Mouse (Mus musculus) ES-E14 (cell line): Measurements from ENCODE around the gene Smim20. TPM values are rescaled to one million over a fixed set of nuclear protein-coding genes. Genes with fewer than 3 reads are reported as not detected.

Experiments
- DNase-seq: peaks from one replicate; pipeline ENCODE4 v3.0.0-alpha.2; 2013; ENCODE audit warnings: low read depth, low spot score
- H3K27ac ChIP-seq: 2 replicates; pipeline ENCODE4 v1.5.1; 2012; ENCODE audit warnings: low read depth, mild to moderate bottlenecking, low read length, moderate library complexity, mixed read lengths; ENCODE audit not compliant: poor library complexity, insufficient read depth, severe bottlenecking
- H3K36me3 ChIP-seq: 2 replicates; pipeline ENCODE4 v1.6.1; 2012; ENCODE audit warnings: mild to moderate bottlenecking, low read length, moderate library complexity, mixed read lengths; ENCODE audit not compliant: control insufficient read depth, poor library complexity, insufficient read depth, severe bottlenecking
- H3K4me1 ChIP-seq, 2 experiments: fragments of 150-350 bp in 1 of 2; sonication (generic) in 1 of 2; 2 replicates each; pipeline ENCODE4 v1.6.1; 2012; ENCODE audit warnings: low read length in 2 of 2, mild to moderate bottlenecking in 1 of 2, mixed read lengths in 1 of 2; ENCODE audit not compliant: control insufficient read depth in 2 of 2, insufficient read depth in 2 of 2, poor library complexity in 1 of 2
- H3K4me3 ChIP-seq, 2 experiments: fragments of 150-350 bp in 1 of 2; sonication (generic) in 1 of 2; 2 replicates each; pipeline ENCODE4 v1.5.1; 2012; ENCODE audit warnings: low read length in 2 of 2, low read depth in 1 of 2, mild to moderate bottlenecking in 1 of 2, mixed read lengths in 1 of 2; ENCODE audit not compliant: insufficient read depth in 1 of 2, poor library complexity in 1 of 2, severe bottlenecking in 1 of 2
- H3K9ac ChIP-seq: 2 replicates; pipeline ENCODE4 v1.6.1; 2012; ENCODE audit warnings: low read depth, mild to moderate bottlenecking, low read length, mixed read lengths; ENCODE audit not compliant: poor library complexity, insufficient read depth, severe bottlenecking
- H3K9me3 ChIP-seq: fragments of 150-350 bp; sonication (generic); 2 replicates; pipeline ENCODE4 v1.6.1; 2012; ENCODE audit warnings: low read depth, mild to moderate bottlenecking, low read length; ENCODE audit not compliant: control insufficient read depth, insufficient read depth
- CHD2 ChIP-seq: IDR thresholded peaks from 2 replicates; pipeline ENCODE4 v1.6.1; 2014; ENCODE audit warnings: mild to moderate bottlenecking, low read depth, low read length, inconsistent platforms
- HCFC1 ChIP-seq: IDR thresholded peaks from 2 replicates; pipeline ENCODE4 v1.6.1; 2012; ENCODE audit warnings: low read length, inconsistent platforms, borderline replicate concordance; ENCODE audit not compliant: insufficient read depth
- MAFK ChIP-seq: IDR thresholded peaks from 2 replicates; pipeline ENCODE4 v1.6.1; 2014; ENCODE audit warnings: mild to moderate bottlenecking, low read depth, low read length, inconsistent platforms; ENCODE audit not compliant: insufficient read depth
- ZC3H11A ChIP-seq: IDR thresholded peaks from 2 replicates; pipeline ENCODE4 v1.6.1; 2012; ENCODE audit warnings: low read depth, mild to moderate bottlenecking, inconsistent platforms, low read length, borderline replicate concordance
- ZNF384 ChIP-seq: IDR thresholded peaks from 2 replicates; pipeline ENCODE4 v1.6.1; 2012; ENCODE audit warnings: low read depth, low read length, inconsistent platforms
- in situ Hi-C, 2 experiments: fragments of 600-800 bp; cut with MboI; formaldehyde crosslinking; loops; one replicate each; pipeline ENCODE4 v1.15.1; 2025; ENCODE audit warnings: low sequenced_read_pairs in 2 of 2, inconsistent platforms in 1 of 2; ENCODE audit not compliant: unreplicated experiment in 2 of 2
- total RNA-seq: library from RNA; depleted of rRNA; stranded (reverse); fragments of 300-350 nt; gene quantifications from 2 replicates; pipeline ENCODE4 v1.2.3, GENCODE M21; 2012

Smim20 gene
- total RNA-seq, 1 experiment, result 36.1 TPM

- Histone ChIP-seq H3K36me3 (no peaks in the 10 kb centered on the region), H3K4me1 (peaks cover 0 to 2% of the 10 kb centered on the region in 2 experiments; a peak in 3 of 4 replicates), H3K9me3 (no peaks in the 10 kb centered on the region), H3K9ac (no peak overlapping the region), H3K4me3 (no peak overlapping the region), H3K27ac (no peak overlapping the region)
- DNase-seq, result no peak
- in situ Hi-C loops, result loop anchor here in 1 of 2 experiments (25.0 kb wide), 1 partner anchor 792 kb away; no protein-coding TSS in a partner anchor
- no peak for TF ChIP-seq CHD2
- TF ChIP-seq MAFK, result no peak
- no peak for TF ChIP-seq ZC3H11A
- no peak for TF ChIP-seq ZNF384
- no peak for TF ChIP-seq HCFC1
Observed at GRCm38 (mm10) chr5:53320331-53320730, 53.4 kb downstream of the Smim20 start.

- in situ Hi-C loops, result loop anchor here in 1 of 2 experiments (25.0 kb wide), 1 partner anchor 790 kb away; no protein-coding TSS in a partner anchor
- H3K4me3 ChIP-seq, result no peak overlapping the region
- H3K9ac ChIP-seq, result no peak overlapping the region
- H3K36me3 ChIP-seq, result no peaks in the 10 kb centered on the region
- H3K27ac ChIP-seq, result no peak overlapping the region
- no peak for DNase-seq
- TF ChIP-seq ZNF384 (no peak), MAFK (no peak), ZC3H11A (no peak), HCFC1 (no peak), CHD2 (no peak)
- no peaks in the 10 kb centered on the region for H3K9me3 ChIP-seq
- peaks cover 0 to 2% of the 10 kb centered on the region in 2 experiments; a peak in 3 of 4 replicates for H3K4me1 ChIP-seq
Observed at GRCm38 (mm10) chr5:53321901-53322300, 55.0 kb downstream of the Smim20 start.

GRCm38 (mm10) chr5:53322471-53322870 lies 55.6 kb downstream of the Smim20 start:
- Histone ChIP-seq H3K36me3 (no peaks in the 10 kb centered on the region), H3K27ac (no peak overlapping the region), H3K9me3 (no peaks in the 10 kb centered on the region), H3K4me3 (no peak overlapping the region), H3K4me1 (peaks cover 0 to 2% of the 10 kb centered on the region in 2 experiments; a peak in 3 of 4 replicates), H3K9ac (no peak overlapping the region)
- TF ChIP-seq HCFC1 (no peak), CHD2 (no peak), MAFK (no peak), ZNF384 (no peak), ZC3H11A (no peak)
- no peak for DNase-seq
- in situ Hi-C loops, result loop anchor here in 1 of 2 experiments (25.0 kb wide), 1 partner anchor 790 kb away; no protein-coding TSS in a partner anchor

- Histone ChIP-seq H3K4me3 (no peak overlapping the region), H3K36me3 (no peaks in the 10 kb centered on the region), H3K27ac (no peak overlapping the region), H3K9me3 (no peaks in the 10 kb centered on the region), H3K4me1 (peaks cover 0 to 2% of the 10 kb centered on the region in 2 experiments; a peak in 3 of 4 replicates), H3K9ac (no peak overlapping the region)
- no peak for DNase-seq
- in situ Hi-C loops, result loop anchor here in 1 of 2 experiments (25.0 kb wide), 1 partner anchor 789 kb away; no protein-coding TSS in a partner anchor
- no peak for TF ChIP-seq MAFK
- TF ChIP-seq ZC3H11A, result no peak
Observed at GRCm38 (mm10) chr5:53323121-53323520, 56.2 kb downstream of the Smim20 start.

- Histone ChIP-seq H3K4me3 (no peak overlapping the region), H3K36me3 (no peaks in the 10 kb centered on the region), H3K27ac (no peak overlapping the region), H3K4me1 (peaks cover 0 to 2% of the 10 kb centered on the region in 2 experiments; a peak in 3 of 4 replicates), H3K9ac (no peak overlapping the region), H3K9me3 (no peaks in the 10 kb centered on the region)
- in situ Hi-C loops, result loop anchor here in 1 of 2 experiments (25.0 kb wide), 1 partner anchor 788 kb away; no protein-coding TSS in a partner anchor
- TF ChIP-seq ZNF384, result no peak
- no peak for TF ChIP-seq CHD2
- no peak for TF ChIP-seq HCFC1
- TF ChIP-seq ZC3H11A, result no peak
- no peak for TF ChIP-seq MAFK
- no peak for DNase-seq
Observed at GRCm38 (mm10) chr5:53324256-53324655, 57.4 kb downstream of the Smim20 start.
